Mouse (Mus musculus) adrenal gland, postnatal 0 days (tissue): Measurements from ENCODE around the gene Cyp2a4. TPM values are rescaled to one million over a fixed set of nuclear protein-coding genes. Genes with fewer than 3 reads are reported as not detected.

Experiments used
- polyA plus RNA-seq: library from polyadenylated mRNA; unstranded; fragments of >200 nt; fragmentation: Nextera tagmentation; extraction: Ambion mirVana; gene quantifications from 2 replicates; pipeline ENCODE4 v1.2.1, GENCODE M21; 2015

The Cyp2a4 gene
- polyA plus RNA-seq, result 0.10 and 0.13 TPM in 2 replicates

GRCm38 (mm10) chr7:26306926-26307325 lies at the start of gene Cyp2a4:
Cyp2a4 (plus strand) TSS chr7:26307169.

GRCm38 (mm10) chr7:26260034-26260433 lies 46.9 kb upstream of the Cyp2a4 start, which contains the start of gene Vmn1r184:
Vmn1r184 (plus strand) TSS chr7:26260334.

Other genes with a start within 250 kb of the Cyp2a4 start
- gene Cyp2b13, start 245.7 kb upstream of the Cyp2a4 start, polyA plus RNA-seq, result not detected in 2 replicates
- 0.36 and 0.68 TPM in 2 replicates for gene Cyp2b9, start 133.8 kb upstream of the Cyp2a4 start, polyA plus RNA-seq
- gene Vmn1r184, start 46.8 kb upstream of the Cyp2a4 start, polyA plus RNA-seq, result not detected in 2 replicates
- gene Nlrp9c, start 96.5 kb downstream of the Cyp2a4 start, polyA plus RNA-seq, result not detected in 2 replicates
- not detected in 2 replicates for gene Nlrp4a, start 127.9 kb downstream of the Cyp2a4 start, polyA plus RNA-seq
- not detected in 2 replicates for gene Nlrp9a, start 227.9 kb downstream of the Cyp2a4 start, polyA plus RNA-seq